Mouse (Mus musculus): ENCODE data around the gene Capza3.

Gene Capza3

GRCm38 (mm10) chr6:140040952-140041351, at the start of gene Capza3:
Gene Capza3, plus strand, starts transcription at chr6:140041252.
- no peak for DNase-seq (ENCODE audit: inconsistent age in 2 of 2, low spot score in 1 of 2)

- no peak for DNase-seq (ENCODE audit: inconsistent age in 2 of 2, low spot score in 1 of 2)
These were observed 35.9 kb upstream of the Capza3 start for GRCm38 (mm10) chr6:140005181-140005580.

GRCm38 (mm10) chr6:140024404-140024803, 16.6 kb upstream of the Capza3 start:
- no peak for DNase-seq (ENCODE audit: inconsistent age in 2 of 2, low spot score in 1 of 2)

- no peak for DNase-seq (ENCODE audit: inconsistent age in 2 of 2, low spot score in 1 of 2)
These were observed 305 bp downstream of the Capza3 start, which contains the start of gene Plcz1 for GRCm38 (mm10) chr6:140041357-140041756. Gene Plcz1, minus strand, starts transcription at chr6:140041457.

GRCm38 (mm10) chr6:140051476-140051875, 10.4 kb downstream of the Capza3 start:
- no peak for DNase-seq (ENCODE audit: inconsistent age in 2 of 2, low spot score in 1 of 2)

- no peak for DNase-seq (ENCODE audit: inconsistent age in 2 of 2, low spot score in 1 of 2)
These were observed 13.3 kb downstream of the Capza3 start for GRCm38 (mm10) chr6:140054271-140054928.

- DNase-seq (ENCODE audit: inconsistent age in 2 of 2, low spot score in 1 of 2) = no peak
These were observed 28.1 kb downstream of the Capza3 start for GRCm38 (mm10) chr6:140069177-140069576.

GRCm38 (mm10) chr6:140080933-140081332, 39.9 kb downstream of the Capza3 start:
- DNase-seq (ENCODE audit: inconsistent age in 2 of 2, low spot score in 1 of 2) = no peak

- peak in 1 of 2 experiments; percentile 25 for DNase-seq (ENCODE audit: inconsistent age in 2 of 2, low spot score in 1 of 2)
These were observed 40.7 kb downstream of the Capza3 start for GRCm38 (mm10) chr6:140081739-140082138.

- DNase-seq (ENCODE audit: inconsistent age in 2 of 2, low spot score in 1 of 2) = no peak
These were observed 48.8 kb downstream of the Capza3 start for GRCm38 (mm10) chr6:140089855-140090254.

All from adrenal gland, adult (tissue).